Mouse (Mus musculus) C2C12 (cell line): ENCODE measurements around the gene Rhbdd2.

Source experiments
- CEBPB ChIP-seq: IDR thresholded peaks from one replicate; pipeline ENCODE4 v1.6.1; 2011; ENCODE audit warnings: low read depth, mild to moderate bottlenecking, control low read depth, moderate library complexity
- CTCF ChIP-seq: IDR thresholded peaks from one replicate; pipeline ENCODE4 v1.5.1; 2011; ENCODE audit not compliant: control insufficient read depth, insufficient read depth, insufficient read length
- FOSL1 ChIP-seq: IDR thresholded peaks from one replicate; pipeline ENCODE4 v1.8.0; 2011; ENCODE audit warnings: mild to moderate bottlenecking, low read length; ENCODE audit not compliant: poor library complexity, insufficient read depth, severe bottlenecking
- MAX ChIP-seq: IDR thresholded peaks from one replicate; pipeline ENCODE4 v1.6.1; 2011; ENCODE audit warnings: mild to moderate bottlenecking, control low read depth
- MYOD1 ChIP-seq: IDR thresholded peaks from one replicate; pipeline ENCODE4 v1.6.1; 2011; ENCODE audit warnings: low read depth; ENCODE audit not compliant: control insufficient read depth, insufficient read length
- MYOG ChIP-seq: IDR thresholded peaks from one replicate; pipeline ENCODE4 v1.6.1; 2011; ENCODE audit not compliant: control insufficient read depth, insufficient read length; ENCODE audit errors: extremely low read depth
- USF1 ChIP-seq: IDR thresholded peaks from one replicate; pipeline ENCODE4 v1.6.1; 2011; ENCODE audit warnings: low read depth, mild to moderate bottlenecking, control low read depth, moderate library complexity

- no peak for TF ChIP-seq MYOG
- no peak for TF ChIP-seq USF1
- no peak for TF ChIP-seq CEBPB
- no peak for TF ChIP-seq CTCF
- no peak for TF ChIP-seq MAX
- TF ChIP-seq MYOD1 = no peak
- no peak for TF ChIP-seq FOSL1
These were observed 11.5 kb downstream of the Rhbdd2 start for GRCm38 (mm10) chr5:135643869-135644268.
